Mouse (Mus musculus) adrenal gland, postnatal 10 days (tissue): ENCODE measurements around the gene Hoxa9. TPM values are rescaled to one million over a fixed set of nuclear protein-coding genes. Genes with fewer than 3 reads are reported as not detected.

Experiments
- DNase-seq: peaks from one replicate; pipeline ENCODE4 v3.0.0; 2021; ENCODE audit warnings: mixed read lengths
- total RNA-seq, 2 experiments: library from RNA; stranded (reverse); gene quantifications; 2 replicates each; pipeline ENCODE4 v1.2.3; 2021

The Hoxa9 gene
- total RNA-seq, 2 experiments from 2014 or later = 3.0 to 4.4 TPM

GRCm38 (mm10) chr6:52261751-52262462 lies 31.0 kb upstream of the Hoxa9 start:
- DNase-seq = no peak

- DNase-seq = peak; percentile 43
These were observed 30.0 kb upstream of the Hoxa9 start, which contains the start of gene Hoxa13 for GRCm38 (mm10) chr6:52260654-52261575. Hoxa13 (minus strand) TSS chr6:52260880.

DNA sequence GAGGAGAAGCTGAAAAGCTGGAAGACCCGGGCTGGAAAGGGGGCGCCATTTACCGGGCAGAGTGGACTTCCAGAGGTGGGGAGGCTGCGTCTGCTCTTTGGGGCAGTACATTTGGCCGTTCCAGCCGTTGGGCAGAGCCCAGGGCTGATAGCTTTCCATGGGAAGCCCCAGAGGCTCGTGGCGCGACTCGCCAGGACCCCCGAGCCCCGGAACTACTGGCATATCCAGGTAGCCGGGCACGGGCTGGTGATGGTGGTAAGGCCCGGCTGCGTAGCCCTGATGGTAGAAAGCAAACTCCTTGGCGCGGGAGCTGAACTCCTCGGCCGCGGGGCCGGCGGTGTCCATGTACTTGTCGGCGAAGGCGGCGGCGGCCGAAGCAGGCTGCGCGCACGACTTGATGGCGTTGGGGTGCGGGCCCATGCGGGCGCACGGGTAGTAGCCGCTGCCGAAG lies 28.9 kb upstream of the Hoxa9 start:
- DNase-seq = no peak

- no peak for DNase-seq
These were observed 28.3 kb upstream of the Hoxa9 start for GRCm38 (mm10) chr6:52259081-52259790.

DNA sequence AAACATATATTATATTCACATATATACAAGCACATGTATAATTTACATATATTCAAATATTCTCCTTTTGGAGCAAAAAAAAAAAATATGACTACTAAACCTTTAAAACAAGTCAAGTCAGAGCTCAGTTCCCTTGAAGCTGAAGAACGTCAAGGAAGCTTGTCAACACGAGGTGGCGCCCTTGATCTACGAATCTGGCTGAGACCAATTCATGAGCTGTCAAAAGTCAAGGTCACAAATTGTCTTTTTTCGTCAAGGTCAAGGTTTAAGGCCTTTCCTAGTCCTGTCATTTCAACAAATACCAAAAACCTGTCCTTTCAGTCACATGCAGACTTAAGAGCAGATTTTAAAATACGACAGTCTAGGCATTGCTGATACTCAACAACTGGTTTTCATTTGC lies 26.1 kb upstream of the Hoxa9 start:
- DNase-seq = peak; percentile 86

DNA sequence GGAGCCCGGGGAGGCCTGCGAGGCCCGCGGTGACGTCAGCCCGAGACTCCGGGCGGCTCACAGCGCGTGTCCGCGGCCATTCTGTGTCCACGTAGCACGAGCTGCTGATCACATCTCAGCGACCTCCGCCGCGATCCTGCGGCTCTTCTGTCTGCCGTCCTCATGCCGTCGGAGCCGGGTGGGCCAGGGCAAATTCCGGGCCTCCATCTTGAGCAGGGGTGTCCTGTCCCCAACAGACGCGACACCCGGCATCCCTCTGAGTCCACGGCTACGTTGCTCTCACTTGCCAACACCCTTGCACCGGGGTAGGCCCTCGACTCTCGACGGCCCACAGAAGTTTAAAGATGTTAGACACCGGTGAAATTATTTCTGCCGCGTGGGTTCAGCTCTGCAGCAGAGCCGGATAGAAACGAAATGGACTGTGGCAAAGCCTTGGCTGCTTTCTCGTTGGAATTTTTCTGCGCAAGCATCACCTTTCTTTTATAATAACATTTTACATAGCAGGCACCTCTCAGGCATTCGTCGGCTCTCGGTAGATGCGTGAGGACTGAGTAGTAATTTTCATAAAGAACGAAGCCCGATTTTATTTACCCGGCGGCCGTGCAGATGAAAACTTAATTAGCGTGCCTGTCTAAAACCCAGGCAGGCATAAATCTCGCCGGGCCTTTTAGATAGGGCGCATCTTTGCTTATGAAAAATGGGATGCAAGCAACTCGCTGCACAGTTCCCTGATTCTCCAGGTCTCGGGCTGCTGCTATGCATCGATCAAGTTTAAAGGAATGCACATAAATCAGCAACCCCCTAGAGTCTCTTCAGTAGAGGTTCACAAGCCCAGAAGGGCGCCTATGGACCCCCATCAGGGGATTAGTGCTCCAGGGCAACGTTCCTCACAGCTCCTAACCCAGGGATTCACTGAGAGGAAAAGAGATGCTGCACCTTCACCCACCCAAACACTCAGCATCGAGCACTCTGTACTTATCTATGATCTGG lies 22.9 kb upstream of the Hoxa9 start:
- no peak for DNase-seq

DNA sequence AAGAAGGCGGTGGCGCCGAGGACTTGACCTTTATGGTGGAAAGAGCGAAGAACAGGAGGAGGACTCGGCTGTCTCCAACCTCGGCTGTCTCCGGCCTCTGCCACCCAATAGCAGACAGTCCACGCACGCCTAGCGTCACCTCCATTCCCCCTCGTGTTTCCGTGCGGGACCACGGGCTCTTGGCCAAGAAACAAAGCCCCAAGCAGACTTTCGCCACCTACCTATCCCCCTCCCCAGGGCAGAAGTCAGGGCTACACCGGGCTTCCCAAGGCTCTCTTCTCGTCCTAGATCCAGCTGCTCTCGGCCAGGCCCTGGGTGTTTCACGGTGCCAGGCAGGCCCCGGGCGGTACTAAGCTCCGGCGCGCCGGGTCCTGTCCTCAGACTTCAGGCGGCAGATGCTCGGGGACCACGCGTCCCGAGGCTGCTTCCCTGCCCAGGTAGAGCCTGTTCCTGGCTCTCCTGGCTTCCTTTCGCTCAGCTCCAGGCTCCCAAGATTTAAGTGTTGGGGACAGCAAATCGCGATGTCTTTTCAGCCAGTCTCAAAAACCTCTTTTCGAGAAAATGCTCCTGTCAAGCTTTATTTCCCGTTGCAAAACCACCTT lies 22.0 kb upstream of the Hoxa9 start:
- DNase-seq = no peak

DNA sequence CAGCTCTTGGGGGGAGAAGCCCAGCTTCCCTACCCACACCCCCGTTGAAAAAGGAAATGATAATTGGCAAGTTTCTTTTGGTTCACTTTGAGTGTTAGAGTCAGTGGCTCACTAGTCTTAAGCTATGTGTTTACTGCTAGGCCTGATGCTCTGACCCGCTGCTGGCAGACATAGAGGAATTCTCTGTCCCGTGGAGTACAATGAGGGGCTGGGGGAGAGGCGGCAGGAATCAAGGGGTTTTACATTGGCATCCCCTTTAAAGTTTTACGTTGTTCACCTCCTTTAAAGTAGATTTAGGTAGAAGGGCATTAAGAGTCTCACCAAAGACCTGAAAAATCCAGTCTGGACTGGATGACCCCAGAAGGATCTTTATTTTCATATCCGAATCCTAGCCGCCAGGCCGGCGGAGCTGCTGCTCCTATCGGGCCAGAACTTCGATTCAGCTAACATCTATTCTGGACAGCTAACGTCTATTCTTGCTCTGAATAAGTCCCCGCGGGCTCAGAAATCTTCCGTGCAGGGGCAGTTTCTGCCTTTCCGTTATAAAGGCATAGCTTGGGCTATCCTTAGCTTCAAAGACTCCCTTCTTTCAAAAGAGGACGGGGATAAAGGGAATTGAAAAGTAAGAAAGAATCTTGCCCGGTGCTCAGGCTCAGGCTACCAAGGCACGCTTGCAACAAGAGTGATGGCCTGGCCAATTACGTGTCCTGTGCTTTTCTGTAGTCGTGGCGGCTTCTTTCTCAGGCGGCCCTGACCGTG lies 21.3 kb upstream of the Hoxa9 start:
- no peak for DNase-seq

DNA sequence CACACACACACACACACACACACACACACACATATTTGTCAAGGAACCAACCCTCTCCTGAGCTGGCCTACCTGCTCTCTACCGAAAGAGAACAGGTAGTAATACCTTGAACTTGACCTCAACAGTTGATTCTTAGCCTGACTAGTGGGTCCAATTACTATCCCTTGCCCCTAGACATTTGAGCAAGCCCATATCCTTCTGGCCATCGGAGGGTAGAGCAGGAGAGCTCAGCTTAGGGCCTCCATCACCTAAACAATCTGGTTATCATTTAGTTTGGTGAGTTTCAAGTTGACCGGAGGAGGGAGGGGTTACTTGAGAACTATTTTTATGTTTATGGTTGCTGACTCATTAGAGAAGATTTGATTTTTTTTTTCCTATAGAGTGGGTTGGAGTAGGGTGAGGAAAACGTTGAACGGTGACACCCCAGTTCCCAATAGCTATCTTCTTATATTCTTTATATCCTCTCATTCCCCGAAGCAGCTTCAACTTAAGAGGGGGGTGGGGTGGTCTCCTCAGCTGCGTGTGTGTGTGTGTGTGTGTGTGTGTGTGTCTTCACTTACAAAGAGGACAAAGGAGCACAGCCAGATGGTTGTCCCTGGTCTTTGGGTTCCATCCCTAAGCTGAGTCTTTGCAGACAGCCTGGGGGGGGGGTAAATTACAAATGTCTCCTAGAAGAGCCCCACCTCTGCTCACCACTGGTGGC lies 20.4 kb upstream of the Hoxa9 start:
- DNase-seq = no peak

DNA sequence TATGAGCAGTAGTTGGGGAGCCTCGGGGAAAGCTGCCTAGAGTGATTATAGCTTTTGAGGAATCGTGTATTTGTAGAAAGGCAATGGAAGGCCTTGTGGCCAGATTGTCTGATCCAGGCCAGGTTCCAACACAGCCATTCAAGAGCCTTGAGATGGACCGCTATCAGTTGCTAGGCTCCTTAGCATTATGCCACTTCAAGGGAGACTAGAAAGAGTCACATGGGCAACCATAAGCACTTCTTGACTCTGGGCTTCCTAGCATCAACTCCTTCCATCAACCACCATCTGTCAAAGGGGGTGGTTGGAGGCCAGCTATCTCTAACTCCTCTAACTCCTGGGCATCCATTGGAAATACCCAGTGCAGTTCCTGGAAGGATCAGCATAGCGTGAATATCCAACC lies 18.9 kb upstream of the Hoxa9 start:
- DNase-seq = no peak

- DNase-seq = no peak
These were observed 18.5 kb upstream of the Hoxa9 start for GRCm38 (mm10) chr6:52249415-52249738.

- no peak for DNase-seq
These were observed 17.9 kb upstream of the Hoxa9 start for GRCm38 (mm10) chr6:52248638-52249414.

DNA sequence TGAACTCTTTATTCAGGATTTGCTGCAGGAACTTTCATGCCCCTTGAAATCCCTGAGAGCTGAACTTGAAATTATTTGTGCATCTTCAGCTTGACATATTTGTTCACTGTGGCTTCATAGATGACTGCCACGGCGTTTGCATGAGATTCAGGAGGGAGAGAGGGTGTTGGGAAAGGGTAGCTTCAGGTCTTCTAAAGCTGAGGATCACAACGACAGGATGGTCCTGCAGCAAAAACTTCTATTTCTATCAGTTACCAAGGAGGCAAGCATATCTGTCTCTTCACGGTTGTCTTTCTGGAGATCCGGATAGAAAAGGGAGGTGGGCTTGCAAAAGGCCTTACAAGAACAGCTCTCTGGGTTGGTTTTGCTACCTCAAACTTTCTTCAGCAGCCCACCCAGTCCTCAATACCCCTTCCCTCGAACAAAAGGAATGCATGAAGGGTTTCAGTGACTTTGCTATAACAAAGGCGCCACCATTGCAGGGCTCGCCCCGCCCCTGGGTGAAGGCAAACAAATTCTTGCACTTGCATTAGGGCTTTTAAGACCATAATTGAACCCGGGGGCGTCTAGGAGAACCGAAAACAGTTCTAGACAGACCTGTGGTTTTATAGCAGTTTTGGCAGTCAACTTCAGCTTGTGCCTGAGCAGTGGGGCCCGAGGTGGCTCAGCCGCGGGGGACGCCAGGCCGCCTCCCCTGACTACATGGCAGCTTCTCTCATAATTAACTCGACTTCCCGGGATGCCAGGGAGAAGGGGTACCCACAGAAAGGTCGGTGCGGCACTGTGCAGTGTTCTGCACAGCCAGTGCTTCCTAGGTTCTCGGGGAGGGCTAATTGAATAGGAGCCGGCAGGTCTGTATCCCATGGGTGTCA lies 17.1 kb upstream of the Hoxa9 start:
- DNase-seq = no peak

GRCm38 (mm10) chr6:52246916-52247315 lies 16.0 kb upstream of the Hoxa9 start:
- DNase-seq = no peak

DNA sequence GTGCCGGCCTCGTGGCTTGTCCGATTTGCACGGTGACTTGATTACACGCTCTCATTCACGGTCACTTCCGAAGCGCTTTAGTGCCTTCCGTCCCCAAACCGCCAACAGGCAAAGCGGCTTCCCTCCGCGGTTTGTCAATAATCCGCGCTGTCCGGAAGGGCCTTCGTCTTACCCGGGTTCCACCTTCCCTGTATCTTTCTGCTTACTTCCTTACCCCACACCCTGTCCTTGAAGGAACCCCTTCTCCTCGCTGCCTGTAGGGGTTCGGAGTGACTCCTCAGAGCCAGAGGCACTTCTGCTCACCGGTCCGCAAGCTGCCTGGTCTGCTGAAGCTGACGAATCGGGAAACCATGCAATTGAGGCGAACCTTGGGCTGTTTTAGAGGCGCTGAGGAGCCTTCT lies 15.5 kb upstream of the Hoxa9 start:
- DNase-seq = no peak

GRCm38 (mm10) chr6:52245757-52246142 lies 14.9 kb upstream of the Hoxa9 start, which contains the start of gene Hoxa11:
Hoxa11 (minus strand) TSS chr6:52245810.
- DNase-seq = no peak

DNA sequence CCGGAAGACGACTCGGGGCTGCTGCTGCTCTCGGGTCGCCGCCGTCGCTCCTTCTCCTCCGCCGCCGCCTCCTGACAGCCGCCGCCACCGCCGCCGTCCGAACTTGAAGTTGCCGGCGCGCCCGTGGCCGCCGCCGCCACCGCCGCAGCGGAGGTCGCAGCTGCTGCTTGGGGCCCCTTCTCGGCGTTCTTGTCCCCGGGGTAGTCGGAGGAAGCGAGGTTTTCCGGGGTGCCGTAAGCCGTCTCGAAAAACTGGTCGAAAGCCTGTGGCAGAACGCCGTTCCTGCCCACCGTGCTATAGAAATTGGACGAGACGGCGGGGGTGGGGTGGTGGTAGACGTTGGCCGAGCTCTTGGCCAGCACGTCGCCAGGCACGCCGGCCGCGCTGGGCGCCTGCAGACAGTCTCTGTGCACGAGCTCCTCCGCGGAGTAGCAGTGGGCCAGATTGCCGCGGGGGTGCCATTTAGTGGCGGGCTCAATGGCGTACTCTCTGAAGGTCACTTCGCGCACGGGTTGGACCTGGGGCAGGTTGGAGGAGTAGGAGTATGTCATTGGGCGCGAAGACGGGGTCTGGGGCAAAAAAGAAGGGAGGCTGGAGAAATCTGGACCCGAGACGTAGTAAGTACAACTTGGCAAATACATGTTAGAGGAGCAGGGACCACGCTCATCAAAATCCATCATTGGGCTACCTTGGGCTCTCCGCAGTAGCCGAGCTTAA lies 14.3 kb upstream of the Hoxa9 start:
- no peak for DNase-seq
